Mouse (Mus musculus): Measurements from ENCODE around the gene Zgrf1. TPM values are rescaled to one million over a fixed set of nuclear protein-coding genes. Genes with fewer than 3 reads are reported as not detected.

Zgrf1 gene
- polyA plus RNA-seq, 1 experiment from 2014 or later, result 7.0 TPM

DNA sequence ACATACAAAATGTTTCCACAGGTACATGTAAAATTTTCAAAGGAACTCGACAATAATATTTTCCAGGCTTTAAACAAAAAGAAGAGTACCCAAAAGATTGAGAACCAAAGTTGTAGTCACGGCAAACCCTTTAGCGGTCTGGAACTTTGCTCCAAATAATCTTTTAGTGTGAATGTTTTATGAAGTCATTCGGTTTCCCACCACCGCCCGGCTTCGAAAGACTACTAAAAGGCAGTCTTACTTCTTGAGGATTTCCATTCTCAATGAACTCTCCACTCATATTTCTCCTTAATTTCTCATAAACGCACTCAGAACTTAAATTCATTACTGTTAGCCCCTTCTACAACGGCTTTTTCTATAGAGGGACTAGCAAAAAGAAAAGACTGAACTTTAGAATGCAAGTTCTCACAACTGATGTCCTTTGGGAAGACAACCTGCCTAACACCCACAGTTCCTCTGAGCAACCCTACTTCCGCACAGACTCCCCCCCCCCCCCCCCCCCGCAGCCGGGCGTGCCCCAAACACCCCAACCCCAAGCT, 786 bp upstream of the Zgrf1 start:
- no peak for ATAC-seq (replicated peaks; ENCODE audit: extremely low read depth, insufficient read depth, low FRiP score)
- peak overlapping the region; percentile 94 for H3K9ac ChIP-seq (ENCODE audit: low read length)
- peak overlapping the region; percentile 77 for H3K4me2 ChIP-seq (ENCODE audit: low read depth, low read length)
- H3K27me3 ChIP-seq (ENCODE audit: control insufficient read depth, insufficient read depth, low read length), result no peaks in the 10 kb centered on the region
- peak overlapping the region; percentile 97 for H3K27ac ChIP-seq (ENCODE audit: low read length)
- peaks cover 9% of the 10 kb centered on the region for H3K4me1 ChIP-seq (ENCODE audit: control insufficient read depth, insufficient read depth, low read length)
- 4% methylated on average over 10 of the region's 13 CpGs for WGBS
- no peaks in the 10 kb centered on the region for H3K9me3 ChIP-seq (replicated peaks; ENCODE audit: control insufficient read depth, low read length)
- H3K4me3 ChIP-seq (ENCODE audit: low read length), result peak overlapping the region; percentile 97
- peaks cover 14% of the 10 kb centered on the region for H3K36me3 ChIP-seq (ENCODE audit: control insufficient read depth, insufficient read depth)

- peak overlapping the region; percentile 82 for H3K9ac ChIP-seq (ENCODE audit: low read length)
- under 1% methylated on average over 4 of the region's 4 CpGs for WGBS
- H3K4me1 ChIP-seq (ENCODE audit: control insufficient read depth, insufficient read depth, low read length), result peaks cover 9% of the 10 kb centered on the region
- peak overlapping the region; percentile 70 for H3K27ac ChIP-seq (ENCODE audit: low read length)
- no peaks in the 10 kb centered on the region for H3K27me3 ChIP-seq (ENCODE audit: control insufficient read depth, insufficient read depth, low read length)
- peak overlapping the region; percentile 83 for H3K4me2 ChIP-seq (ENCODE audit: low read depth, low read length)
- no peak for ATAC-seq (replicated peaks; ENCODE audit: extremely low read depth, insufficient read depth, low FRiP score)
- peaks cover 14% of the 10 kb centered on the region for H3K36me3 ChIP-seq (ENCODE audit: control insufficient read depth, insufficient read depth)
- no peaks in the 10 kb centered on the region for H3K9me3 ChIP-seq (replicated peaks; ENCODE audit: control insufficient read depth, low read length)
- H3K4me3 ChIP-seq (ENCODE audit: low read length), result peak overlapping the region; percentile 97
Measured at GRCm38 (mm10) chr3:127553720-127554043, 393 bp downstream of the Zgrf1 start.

DNA sequence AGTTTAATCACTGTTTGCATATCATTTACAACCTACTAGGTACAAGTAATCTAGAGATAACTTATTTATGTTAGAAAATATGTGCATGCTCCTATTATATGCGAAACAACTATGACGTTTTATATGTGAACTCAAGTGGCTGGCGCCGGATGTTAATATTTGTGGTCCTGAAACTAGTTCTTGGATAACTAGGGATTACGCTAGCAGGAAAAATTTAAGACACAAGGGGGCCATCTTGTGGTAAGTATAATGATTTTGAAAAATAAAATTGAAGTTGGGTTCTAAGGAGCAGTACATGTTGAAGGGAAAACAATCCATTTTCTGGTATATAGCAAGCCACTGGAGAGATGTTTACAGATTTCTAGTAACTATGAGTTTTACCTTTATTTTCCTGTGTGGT, 1.4 kb downstream of the Zgrf1 start:
- H3K9ac ChIP-seq (ENCODE audit: low read length), result no peak overlapping the region

DNA sequence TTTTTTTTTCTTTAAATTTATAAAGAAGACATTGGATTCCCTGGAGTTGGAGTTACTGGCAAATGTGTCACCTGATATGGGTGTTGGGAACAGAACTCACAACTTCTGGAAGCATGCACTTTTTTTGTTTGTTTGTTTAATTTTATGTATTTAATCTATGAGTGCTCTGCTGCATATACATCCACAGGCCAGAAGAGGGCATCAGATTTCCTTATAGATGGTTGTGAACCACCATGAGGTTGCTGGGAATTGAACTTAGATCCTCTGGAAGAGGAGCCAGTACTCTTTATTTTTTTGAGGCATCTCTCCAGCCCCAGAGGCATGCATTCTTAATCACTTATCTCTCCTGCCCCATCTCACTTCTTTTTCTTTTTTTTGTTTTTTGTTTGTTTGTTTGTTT, 4.9 kb downstream of the Zgrf1 start:
- no peak overlapping the region for H3K4me3 ChIP-seq (ENCODE audit: low read length)
- H3K9ac ChIP-seq (ENCODE audit: low read length), result no peak overlapping the region
- H3K36me3 ChIP-seq (ENCODE audit: control insufficient read depth, insufficient read depth), result peaks cover 23% of the 10 kb centered on the region
- H3K4me2 ChIP-seq (ENCODE audit: low read depth, low read length), result no peak overlapping the region
- no peaks in the 10 kb centered on the region for H3K9me3 ChIP-seq (replicated peaks; ENCODE audit: control insufficient read depth, low read length)
- no peak overlapping the region for H3K27ac ChIP-seq (ENCODE audit: low read length)
- ATAC-seq (replicated peaks; ENCODE audit: extremely low read depth, insufficient read depth, low FRiP score), result no peak
- H3K4me1 ChIP-seq (ENCODE audit: control insufficient read depth, insufficient read depth, low read length), result peaks cover 9% of the 10 kb centered on the region
- H3K27me3 ChIP-seq (ENCODE audit: control insufficient read depth, insufficient read depth, low read length), result no peaks in the 10 kb centered on the region

More for the DNA sequence above, 1.4 kb downstream of the Zgrf1 start:
- H3K36me3 ChIP-seq (ENCODE audit: control insufficient read depth, insufficient read depth), result peaks cover 14% of the 10 kb centered on the region
- H3K27ac ChIP-seq (ENCODE audit: low read length), result no peak overlapping the region
- H3K9me3 ChIP-seq (replicated peaks; ENCODE audit: control insufficient read depth, low read length), result no peaks in the 10 kb centered on the region
- no peaks in the 10 kb centered on the region for H3K27me3 ChIP-seq (ENCODE audit: control insufficient read depth, insufficient read depth, low read length)
- peak overlapping the region; percentile 83 for H3K4me2 ChIP-seq (ENCODE audit: low read depth, low read length)
- 36% methylated on average over 5 of the region's 5 CpGs for WGBS
- H3K4me3 ChIP-seq (ENCODE audit: low read length), result no peak overlapping the region
- ATAC-seq (replicated peaks; ENCODE audit: extremely low read depth, insufficient read depth, low FRiP score), result no peak
- H3K4me1 ChIP-seq (ENCODE audit: control insufficient read depth, insufficient read depth, low read length), result peaks cover 9% of the 10 kb centered on the region

DNA sequence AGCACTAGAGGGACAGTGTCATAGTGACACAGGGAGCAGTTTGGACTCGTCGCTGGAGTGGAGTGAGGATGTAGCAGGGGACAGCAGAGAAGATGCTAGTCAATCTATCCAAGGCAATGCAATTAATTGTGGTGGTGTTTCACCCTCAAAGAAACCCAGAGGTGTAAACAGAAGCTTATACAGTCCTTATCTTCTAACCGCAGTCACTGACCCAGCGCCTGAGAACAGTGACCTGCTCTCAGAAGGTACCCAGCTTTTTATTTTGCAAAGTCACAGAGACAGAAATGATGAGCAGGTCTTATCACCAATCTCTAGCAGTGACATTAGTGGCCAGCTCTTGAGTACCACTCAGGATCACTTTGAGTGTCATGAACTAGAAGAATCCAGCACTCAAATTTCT, 9.7 kb downstream of the Zgrf1 start:
- H3K27me3 ChIP-seq (ENCODE audit: control insufficient read depth, insufficient read depth, low read length), result no peaks in the 10 kb centered on the region
- H3K4me2 ChIP-seq (ENCODE audit: low read depth, low read length), result no peak overlapping the region
- H3K9ac ChIP-seq (ENCODE audit: low read length), result no peak overlapping the region
- ATAC-seq (replicated peaks; ENCODE audit: extremely low read depth, insufficient read depth, low FRiP score), result no peak
- H3K9me3 ChIP-seq (replicated peaks; ENCODE audit: control insufficient read depth, low read length), result no peaks in the 10 kb centered on the region
- peaks cover 13% of the 10 kb centered on the region for H3K36me3 ChIP-seq (ENCODE audit: control insufficient read depth, insufficient read depth)
- no peak overlapping the region for H3K27ac ChIP-seq (ENCODE audit: low read length)
- no peak overlapping the region for H3K4me3 ChIP-seq (ENCODE audit: low read length)
- H3K4me1 ChIP-seq (ENCODE audit: control insufficient read depth, insufficient read depth, low read length), result no peaks in the 10 kb centered on the region
- 81% methylated on average over 4 of the region's 4 CpGs for WGBS

GRCm38 (mm10) chr3:127565129-127565528, 11.8 kb downstream of the Zgrf1 start:
- no peaks in the 10 kb centered on the region for H3K27me3 ChIP-seq (ENCODE audit: control insufficient read depth, insufficient read depth, low read length)
- no peak for ATAC-seq (replicated peaks; ENCODE audit: extremely low read depth, insufficient read depth, low FRiP score)
- no peak overlapping the region for H3K27ac ChIP-seq (ENCODE audit: low read length)
- H3K9ac ChIP-seq (ENCODE audit: low read length), result no peak overlapping the region
- no peak overlapping the region for H3K4me2 ChIP-seq (ENCODE audit: low read depth, low read length)
- H3K9me3 ChIP-seq (replicated peaks; ENCODE audit: control insufficient read depth, low read length), result no peaks in the 10 kb centered on the region
- H3K4me1 ChIP-seq (ENCODE audit: control insufficient read depth, insufficient read depth, low read length), result no peaks in the 10 kb centered on the region
- peaks cover 17% of the 10 kb centered on the region for H3K36me3 ChIP-seq (ENCODE audit: control insufficient read depth, insufficient read depth)
- no peak overlapping the region for H3K4me3 ChIP-seq (ENCODE audit: low read length)
- WGBS, result 70% methylated on average over 3 of the region's 3 CpGs

- ATAC-seq (replicated peaks; ENCODE audit: extremely low read depth, insufficient read depth, low FRiP score), result peak; percentile 32; the same call in 1 of the 2 replicates
Measured at GRCm38 (mm10) chr3:127572557-127572956, 19.3 kb downstream of the Zgrf1 start.

GRCm38 (mm10) chr3:127597136-127597535, 43.8 kb downstream of the Zgrf1 start:
- no peak overlapping the region for H3K4me2 ChIP-seq (ENCODE audit: low read depth, low read length)
- no peaks in the 10 kb centered on the region for H3K9me3 ChIP-seq (replicated peaks; ENCODE audit: control insufficient read depth, low read length)
- no peak for ATAC-seq (replicated peaks; ENCODE audit: extremely low read depth, insufficient read depth, low FRiP score)
- H3K4me1 ChIP-seq (ENCODE audit: control insufficient read depth, insufficient read depth, low read length), result no peaks in the 10 kb centered on the region
- H3K9ac ChIP-seq (ENCODE audit: low read length), result no peak overlapping the region
- 84% methylated on average over 1 of the region's 1 CpGs for WGBS
- H3K36me3 ChIP-seq (ENCODE audit: control insufficient read depth, insufficient read depth), result peaks cover 30% of the 10 kb centered on the region
- H3K27ac ChIP-seq (ENCODE audit: low read length), result no peak overlapping the region
- no peak overlapping the region for H3K4me3 ChIP-seq (ENCODE audit: low read length)
- H3K27me3 ChIP-seq (ENCODE audit: control insufficient read depth, insufficient read depth, low read length), result no peaks in the 10 kb centered on the region

More at GRCm38 (mm10) chr3:127572557-127572956, 19.3 kb downstream of the Zgrf1 start:
- Histone ChIP-seq H3K9ac (ENCODE audit: low read length) (0 out of 2 replicates have a peak overlapping the region, but pooled peaks have one; percentile 38), H3K4me2 (ENCODE audit: low read depth, low read length) (peak overlapping the region; percentile 20), H3K27me3 (ENCODE audit: control insufficient read depth, insufficient read depth, low read length) (no peaks in the 10 kb centered on the region), H3K4me3 (ENCODE audit: low read length) (no peak overlapping the region), H3K4me1 (ENCODE audit: control insufficient read depth, insufficient read depth, low read length) (no peaks in the 10 kb centered on the region), H3K9me3 (replicated peaks; ENCODE audit: control insufficient read depth, low read length) (no peaks in the 10 kb centered on the region), H3K36me3 (ENCODE audit: control insufficient read depth, insufficient read depth) (peaks cover 19% of the 10 kb centered on the region), H3K27ac (ENCODE audit: low read length) (no peak overlapping the region)
- WGBS, result 54% methylated on average over 4 of the region's 4 CpGs

DNA sequence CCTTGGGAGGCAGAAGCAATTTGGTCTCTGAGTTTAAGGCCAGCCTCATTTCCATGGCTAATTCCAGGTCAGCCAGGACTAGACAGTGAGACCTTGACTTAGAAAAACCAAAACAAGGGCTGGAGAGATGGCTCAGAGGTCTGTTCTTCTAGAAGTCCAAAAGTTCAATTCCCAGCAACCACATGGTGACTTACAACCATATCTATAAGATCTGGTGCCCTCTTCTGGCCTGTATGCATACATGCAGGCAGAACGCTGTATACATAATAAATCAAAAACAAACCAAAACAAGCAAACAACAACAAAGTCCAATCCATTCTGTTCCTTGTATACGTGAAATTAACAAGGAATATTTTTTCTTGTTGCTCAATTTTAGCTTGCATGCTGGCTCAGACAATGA, 54.8 kb downstream of the Zgrf1 start:
- Histone ChIP-seq H3K27me3 (ENCODE audit: control insufficient read depth, insufficient read depth, low read length) (no peaks in the 10 kb centered on the region), H3K4me2 (ENCODE audit: low read depth, low read length) (no peak overlapping the region), H3K27ac (ENCODE audit: low read length) (no peak overlapping the region), H3K4me3 (ENCODE audit: low read length) (no peak overlapping the region), H3K9ac (ENCODE audit: low read length) (no peak overlapping the region), H3K36me3 (ENCODE audit: control insufficient read depth, insufficient read depth) (peaks cover 36% of the 10 kb centered on the region), H3K9me3 (replicated peaks; ENCODE audit: control insufficient read depth, low read length) (no peaks in the 10 kb centered on the region), H3K4me1 (ENCODE audit: control insufficient read depth, insufficient read depth, low read length) (no peaks in the 10 kb centered on the region)
- ATAC-seq (replicated peaks; ENCODE audit: extremely low read depth, insufficient read depth, low FRiP score), result no peak
- WGBS, result 94% methylated on average over 2 of the region's 2 CpGs
